Mouse (Mus musculus) heart, postnatal 0 days (tissue): ENCODE data around the gene Zbtb32. TPM values are rescaled to one million over a fixed set of nuclear protein-coding genes. Genes with fewer than 3 reads are reported as not detected.
A peak's percentile ranks its signal among the peaks of the same experiment; 100 is the strongest.

ENCODE experiments used
- ATAC-seq: fragments of 200-750 bp; cut with Nextera tagmentation; 2 replicates; pipeline ENCODE4 v1.8.0; 2017; ENCODE audit warnings: low read depth, moderate number of reproducible peaks, moderate library complexity; ENCODE audit not compliant: insufficient read depth
- DNase-seq: peaks from one replicate; pipeline ENCODE4 v3.0.0-alpha.2; 2016; ENCODE audit warnings: low spot score
- H3K27ac ChIP-seq: fragments of 300-500 bp; sonication (generic); 2 replicates; pipeline ENCODE4 v1.5.1; 2014; ENCODE audit warnings: low read depth, mild to moderate bottlenecking
- H3K27me3 ChIP-seq: fragments of 300-500 bp; sonication (generic); 2 replicates; pipeline ENCODE4 v1.6.1; 2014; ENCODE audit warnings: low read length, mixed read lengths; ENCODE audit not compliant: control insufficient read depth, insufficient read depth
- H3K36me3 ChIP-seq: fragments of 300-500 bp; sonication (generic); replicated peaks from 2 replicates; pipeline ENCODE4 v1.6.1; 2014; ENCODE audit warnings: low read length, mixed read lengths; ENCODE audit not compliant: control insufficient read depth, insufficient read depth
- H3K4me1 ChIP-seq: fragments of 300-500 bp; sonication (generic); 2 replicates; pipeline ENCODE4 v1.6.1; 2014; ENCODE audit warnings: antibody characterized with exemption; ENCODE audit not compliant: control insufficient read depth, insufficient read depth
- H3K4me2 ChIP-seq: fragments of 300-500 bp; sonication (generic); 2 replicates; pipeline ENCODE4 v1.6.1; 2014; ENCODE audit warnings: low read depth, mild to moderate bottlenecking, low read length, moderate library complexity
- H3K4me3 ChIP-seq: fragments of 300-500 bp; sonication (generic); 2 replicates; pipeline ENCODE4 v1.5.1; 2014; ENCODE audit warnings: low read depth, low read length
- H3K9ac ChIP-seq: fragments of 300-500 bp; sonication (generic); replicated peaks from 2 replicates; pipeline ENCODE4 v1.6.1; 2014; ENCODE audit warnings: low read depth, low read length, mixed read lengths
- H3K9me3 ChIP-seq: fragments of 300-500 bp; sonication (generic); replicated peaks from 2 replicates; pipeline ENCODE4 v1.6.1; 2016; ENCODE audit warnings: low read length; ENCODE audit not compliant: control insufficient read depth
- CTCF ChIP-seq: IDR thresholded peaks from 2 replicates; pipeline ENCODE4 v1.5.1; 2016; ENCODE audit warnings: antibody characterized with exemption, control low read depth, low read depth
- EP300 ChIP-seq: IDR thresholded peaks from 2 replicates; pipeline ENCODE4 v1.6.1; 2016; ENCODE audit warnings: antibody characterized with exemption, low read depth
- WGBS: fragments of 180-500 bp; shearing (Covaris S2); extraction: QIAGEN DNeasy Blood & Tissue Kit; methylation state at CpG from one replicate; pipeline ENCODE4 v1.1.7; 2014; 5-methylcytosine and 5-hydroxymethylcytosine counted together
- microRNA-seq: library from miRNA; unstranded; fragments of <30 nt; microRNA quantifications from one replicate; pipeline ENCODE4, GENCODE M21; 2016
- polyA plus RNA-seq: library from polyadenylated mRNA; unstranded; fragments of >200 nt; fragmentation: Nextera tagmentation; extraction: Ambion mirVana; gene quantifications from 2 replicates; pipeline ENCODE4 v1.2.1, GENCODE M21; 2015
- total RNA-seq: library from RNA; depleted of rRNA; stranded (reverse); fragments of >200 nt; gene quantifications from 2 replicates; pipeline ENCODE4 v1.2.3, GENCODE M21; 2014; ENCODE audit warnings: low replicate concordance; rRNA removed

The Zbtb32 gene
- total and polyA plus RNA-seq, 2 experiments from 2014 or later: 0.11 TPM; not detected in 1

DNA sequence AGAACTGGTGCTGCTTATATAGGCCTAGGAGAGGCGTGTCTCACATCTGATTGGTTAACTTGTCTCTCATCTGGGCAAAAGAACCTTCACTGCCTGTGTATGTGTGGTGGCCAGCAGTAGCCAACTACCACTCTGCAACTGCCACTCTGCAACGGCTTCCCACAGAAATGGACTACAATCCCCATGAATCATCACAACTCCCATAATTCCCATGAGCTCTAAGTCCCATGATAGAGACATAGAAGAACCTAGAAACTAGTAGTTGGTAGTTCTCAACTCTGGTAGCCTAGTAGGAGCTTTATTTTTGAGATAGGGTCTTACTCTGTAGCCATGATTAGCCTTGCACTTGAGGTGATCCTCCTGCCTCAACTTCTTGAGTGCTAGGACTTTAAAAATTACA is 48.8 kb downstream of the Zbtb32 start:
- H3K36me3 ChIP-seq: peaks cover 23% of the 10 kb centered on the region
- H3K9ac ChIP-seq: no peak overlapping the region
- no peaks in the 10 kb centered on the region for H3K27me3 ChIP-seq
- no peak overlapping the region for H3K4me2 ChIP-seq
- H3K4me3 ChIP-seq: no peak overlapping the region
- WGBS: 88% methylated on average over 1 of the region's 2 CpGs
- 0 out of 2 replicates have a peak, but pooled peaks cover 5% of the 10 kb centered on the region for H3K4me1 ChIP-seq
- ATAC-seq (no peak), DNase-seq (no peak)
- no peak for TF ChIP-seq CTCF
- H3K27ac ChIP-seq: no peak overlapping the region
- no peaks in the 10 kb centered on the region for H3K9me3 ChIP-seq

DNA sequence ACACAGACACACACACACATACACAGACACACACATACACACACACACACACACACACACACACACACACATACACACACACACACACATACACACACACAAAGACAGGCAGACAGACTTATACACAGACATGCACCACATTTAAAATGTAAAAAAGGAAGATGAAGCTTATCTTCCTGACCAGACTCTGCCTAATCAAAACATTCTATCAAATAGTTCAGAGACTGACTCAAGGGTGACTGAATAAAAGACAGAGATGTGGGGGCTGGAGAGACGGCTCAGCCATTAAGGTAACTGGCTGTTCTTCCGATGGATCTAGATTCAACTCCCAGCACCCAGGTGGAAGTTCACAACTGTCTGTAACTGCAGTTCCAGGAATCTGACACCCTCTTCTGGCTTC is 54.4 kb downstream of the Zbtb32 start:
- WGBS: 88% methylated on average over 2 of the region's 2 CpGs
- Histone ChIP-seq H3K9ac (no peak overlapping the region), H3K27ac (no peak overlapping the region), H3K27me3 (no peaks in the 10 kb centered on the region), H3K9me3 (no peaks in the 10 kb centered on the region), H3K4me2 (no peak overlapping the region), H3K4me3 (no peak overlapping the region), H3K4me1 (no peaks in the 10 kb centered on the region), H3K36me3 (peaks cover 28% of the 10 kb centered on the region)
- ATAC-seq (no peak), DNase-seq (no peak)
- no peak for TF ChIP-seq EP300
- TF ChIP-seq CTCF: no peak

DNA sequence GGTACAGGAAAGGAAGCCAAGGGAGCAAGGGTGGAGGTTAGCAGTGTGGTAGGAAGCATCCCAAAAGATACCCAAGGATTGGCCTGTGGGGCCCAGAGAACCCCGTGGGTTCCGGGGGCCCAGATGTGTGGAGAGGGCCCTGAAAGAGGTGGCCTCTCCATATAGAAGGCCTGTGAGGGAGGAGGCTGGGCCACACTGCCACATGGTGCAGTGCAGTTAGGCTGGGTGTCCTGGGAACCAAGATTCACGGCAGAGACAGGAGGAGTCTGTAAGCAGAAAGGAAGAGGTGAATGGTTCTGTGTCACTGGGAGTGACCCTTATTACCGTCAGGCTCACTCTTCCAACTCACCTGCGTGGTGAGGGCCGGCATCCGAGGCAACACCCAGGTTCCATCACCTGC is 58.1 kb downstream of the Zbtb32 start:
- Histone ChIP-seq H3K4me1 (no peaks in the 10 kb centered on the region), H3K27ac (no peak overlapping the region), H3K36me3 (peaks cover 8% of the 10 kb centered on the region), H3K9me3 (no peaks in the 10 kb centered on the region), H3K4me3 (no peak overlapping the region), H3K4me2 (no peak overlapping the region), H3K27me3 (no peaks in the 10 kb centered on the region), H3K9ac (no peak overlapping the region)
- TF ChIP-seq CTCF (no peak), EP300 (no peak)
- 88% methylated on average over 7 of the region's 7 CpGs for WGBS
- ATAC-seq: no peak
- no peak for DNase-seq

Small RNAs within 50 kb of the gene (microRNA-seq; reads per million reads assigned to microRNA genes)
- gene Gm38670: 1.8 reads per million, percentile 2 among the genes with 10 or more reads in this experiment
- not detected for gene Mir3569

Other genes starting within 250 kb of the Zbtb32 start
Only the 30 nearest of the 31 such genes appear.
- 15.2 and 31.2 TPM in 2 replicates for gene Tyrobp, start 185.1 kb downstream of the Zbtb32 start, total RNA-seq
- gene Tyrobp, start 185.1 kb downstream of the Zbtb32 start, polyA plus RNA-seq: 30.4 and 35.8 TPM in 2 replicates
- gene Hcst, start 179.1 kb downstream of the Zbtb32 start, total RNA-seq: not detected in 2 replicates
- 1.1 and 1.4 TPM in 2 replicates for gene Hcst, start 179.1 kb downstream of the Zbtb32 start, polyA plus RNA-seq
- gene Nfkbid, start 177.2 kb downstream of the Zbtb32 start, total RNA-seq: 0.19 and 5.0 TPM in 2 replicates
- 0.38 and 0.44 TPM in 2 replicates for gene Nfkbid, start 177.2 kb downstream of the Zbtb32 start, polyA plus RNA-seq
- gene Aplp1, start 153.4 kb downstream of the Zbtb32 start, total RNA-seq: 3.6 and 11.4 TPM in 2 replicates
- 4.2 and 5.2 TPM in 2 replicates for gene Aplp1, start 153.4 kb downstream of the Zbtb32 start, polyA plus RNA-seq
- gene Kirrel2, start 141.2 kb downstream of the Zbtb32 start, total RNA-seq: not detected in 2 replicates
- 0.15 TPM in 1 of 2 replicates, not detected in the other for gene Kirrel2, start 141.2 kb downstream of the Zbtb32 start, polyA plus RNA-seq
- gene Nphs1, start 140.6 kb downstream of the Zbtb32 start, total RNA-seq: not detected in 2 replicates
- 0.05 TPM in 1 of 2 replicates, not detected in the other for gene Nphs1, start 140.6 kb downstream of the Zbtb32 start, polyA plus RNA-seq
- gene Prodh2, start 105.3 kb downstream of the Zbtb32 start, total RNA-seq: not detected in 2 replicates
- not detected in 2 replicates for gene Prodh2, start 105.3 kb downstream of the Zbtb32 start, polyA plus RNA-seq
- 0.31 and 4.3 TPM in 2 replicates for gene Arhgap33, start 63.8 kb downstream of the Zbtb32 start, total RNA-seq
- 0.80 and 1.0 TPM in 2 replicates for gene Arhgap33, start 63.8 kb downstream of the Zbtb32 start, polyA plus RNA-seq
- 72.0 and 93.3 TPM in 2 replicates for gene Hspb6, start 46.7 kb downstream of the Zbtb32 start, total RNA-seq
- gene Hspb6, start 46.7 kb downstream of the Zbtb32 start, polyA plus RNA-seq: 339 and 340 TPM in 2 replicates
- 6.5 and 7.1 TPM in 2 replicates for gene Proser3, start 46.6 kb downstream of the Zbtb32 start, total RNA-seq
- 2.5 and 3.2 TPM in 2 replicates for gene Proser3, start 46.6 kb downstream of the Zbtb32 start, polyA plus RNA-seq
- 11.9 and 19.7 TPM in 2 replicates for gene Lin37, start 39.1 kb downstream of the Zbtb32 start, total RNA-seq
- 26.2 and 27.1 TPM in 2 replicates for gene Lin37, start 39.1 kb downstream of the Zbtb32 start, polyA plus RNA-seq
- gene U2af1l4, start 35.6 kb downstream of the Zbtb32 start, total RNA-seq: 36.9 and 41.9 TPM in 2 replicates
- gene U2af1l4, start 35.6 kb downstream of the Zbtb32 start, polyA plus RNA-seq: 120 and 123 TPM in 2 replicates
- gene Gm49396, start 35.6 kb downstream of the Zbtb32 start, total RNA-seq: 0.08 and 0.61 TPM in 2 replicates
- gene Gm49396, start 35.6 kb downstream of the Zbtb32 start, polyA plus RNA-seq: 3.0 and 3.4 TPM in 2 replicates
- 106 and 130 TPM in 2 replicates for gene Psenen, start 35.3 kb downstream of the Zbtb32 start, total RNA-seq
- 130 and 133 TPM in 2 replicates for gene Psenen, start 35.3 kb downstream of the Zbtb32 start, polyA plus RNA-seq
- 0.54 and 3.3 TPM in 2 replicates for gene Igflr1, start 33.5 kb downstream of the Zbtb32 start, total RNA-seq
- gene Igflr1, start 33.5 kb downstream of the Zbtb32 start, polyA plus RNA-seq: 0.94 and 1.9 TPM in 2 replicates
- gene Kmt2b, start 10.2 kb downstream of the Zbtb32 start, total RNA-seq: 12.1 and 13.4 TPM in 2 replicates
- gene Kmt2b, start 10.2 kb downstream of the Zbtb32 start, polyA plus RNA-seq: 2.9 and 3.2 TPM in 2 replicates
- 1.1 and 73.4 TPM in 2 replicates for gene Upk1a, start 13.9 kb upstream of the Zbtb32 start, total RNA-seq
- gene Upk1a, start 13.9 kb upstream of the Zbtb32 start, polyA plus RNA-seq: 0.56 and 0.60 TPM in 2 replicates
- gene Cox6b1, start 27.2 kb upstream of the Zbtb32 start, total RNA-seq: 1,408 and 1,527 TPM in 2 replicates
- gene Cox6b1, start 27.2 kb upstream of the Zbtb32 start, polyA plus RNA-seq: 4,395 and 4,405 TPM in 2 replicates
- not detected in 2 replicates for gene Etv2, start 36.9 kb upstream of the Zbtb32 start, total RNA-seq
- not detected in 2 replicates for gene Etv2, start 36.9 kb upstream of the Zbtb32 start, polyA plus RNA-seq
- 93.4 and 114 TPM in 2 replicates for gene Rbm42, start 51.4 kb upstream of the Zbtb32 start, total RNA-seq
- 71.3 and 71.6 TPM in 2 replicates for gene Rbm42, start 51.4 kb upstream of the Zbtb32 start, polyA plus RNA-seq
- 17.5 and 19.8 TPM in 2 replicates for gene Haus5, start 66.1 kb upstream of the Zbtb32 start, total RNA-seq
- gene Haus5, start 66.1 kb upstream of the Zbtb32 start, polyA plus RNA-seq: 9.5 and 10.5 TPM in 2 replicates
- not detected in 2 replicates for gene Pmis2, start 72.7 kb upstream of the Zbtb32 start, total RNA-seq
- not detected in 2 replicates for gene Pmis2, start 72.7 kb upstream of the Zbtb32 start, polyA plus RNA-seq
- 1.5 and 6.6 TPM in 2 replicates for gene 2200002J24Rik, start 100.0 kb upstream of the Zbtb32 start, total RNA-seq
- gene 2200002J24Rik, start 100.0 kb upstream of the Zbtb32 start, polyA plus RNA-seq: 5.8 and 6.4 TPM in 2 replicates
- gene Atp4a, start 113.3 kb upstream of the Zbtb32 start, total RNA-seq: not detected in 2 replicates
- gene Atp4a, start 113.3 kb upstream of the Zbtb32 start, polyA plus RNA-seq: 0.04 TPM in 1 of 2 replicates, not detected in the other
- 228 and 261 TPM in 2 replicates for gene Tmem147, start 130.6 kb upstream of the Zbtb32 start, total RNA-seq
- gene Tmem147, start 130.6 kb upstream of the Zbtb32 start, polyA plus RNA-seq: 283 and 304 TPM in 2 replicates
- gene Gapdhs, start 144.8 kb upstream of the Zbtb32 start, total RNA-seq: not detected in 2 replicates
- gene Gapdhs, start 144.8 kb upstream of the Zbtb32 start, polyA plus RNA-seq: 0.16 TPM in 1 of 2 replicates, not detected in the other
- gene Sbsn, start 152.6 kb upstream of the Zbtb32 start, total RNA-seq: 0.23 and 4.6 TPM in 2 replicates
- gene Sbsn, start 152.6 kb upstream of the Zbtb32 start, polyA plus RNA-seq: 2.5 and 2.6 TPM in 2 replicates
- gene Dmkn, start 164.8 kb upstream of the Zbtb32 start, total RNA-seq: 1.1 and 8.1 TPM in 2 replicates
- gene Dmkn, start 164.8 kb upstream of the Zbtb32 start, polyA plus RNA-seq: 10.4 and 13.8 TPM in 2 replicates
- gene Krtdap, start 189.0 kb upstream of the Zbtb32 start, total RNA-seq: not detected in 2 replicates
- 0.40 and 1.3 TPM in 2 replicates for gene Krtdap, start 189.0 kb upstream of the Zbtb32 start, polyA plus RNA-seq
- not detected in 2 replicates for gene Ffar2, start 224.9 kb upstream of the Zbtb32 start, total RNA-seq
- 0.05 TPM in 2 replicates for gene Ffar2, start 224.9 kb upstream of the Zbtb32 start, polyA plus RNA-seq